Mouse (Mus musculus): ENCODE measurements at regions not wholly inside any gene's neighbourhood (a gene's known extent, or its start where the extent isn't known, plus 50 kb on each side); places are given as distances from the start of the nearest gene placed in this dataset.

GRCm38 (mm10) chr12:65325347-65325746 is 100.0 kb downstream of the Wdr20rt start:
- Histone ChIP-seq H3K27ac (no peak overlapping the region), H3K36me3 (no peaks in the 10 kb centered on the region), H3K9ac (no peak overlapping the region), H3K4me2 (no peak overlapping the region), H3K9me3 (replicated peaks) (no peaks in the 10 kb centered on the region), H3K4me1 (replicated peaks) (no peaks in the 10 kb centered on the region), H3K27me3 (no peaks in the 10 kb centered on the region), H3K4me3 (no peak overlapping the region)
- 18% methylated on average over 1 of the region's 1 CpGs for WGBS
- no peak for ATAC-seq (replicated peaks; ENCODE audit: insufficient number of reproducible peaks, insufficient read depth, low FRiP score, low read depth)

GRCm38 (mm10) chr12:65328532-65328931 is 103.2 kb downstream of the Wdr20rt start:
- H3K27ac ChIP-seq = no peak overlapping the region
- H3K4me3 ChIP-seq = no peak overlapping the region
- H3K9ac ChIP-seq = no peak overlapping the region
- no peaks in the 10 kb centered on the region for H3K27me3 ChIP-seq
- no peaks in the 10 kb centered on the region for H3K9me3 ChIP-seq (replicated peaks)
- 83% methylated on average over 5 of the region's 5 CpGs for WGBS
- H3K4me2 ChIP-seq = no peak overlapping the region
- ATAC-seq (replicated peaks; ENCODE audit: insufficient number of reproducible peaks, insufficient read depth, low FRiP score, low read depth) = no peak
- H3K4me1 ChIP-seq (replicated peaks) = no peaks in the 10 kb centered on the region
- H3K36me3 ChIP-seq = no peaks in the 10 kb centered on the region

DNA sequence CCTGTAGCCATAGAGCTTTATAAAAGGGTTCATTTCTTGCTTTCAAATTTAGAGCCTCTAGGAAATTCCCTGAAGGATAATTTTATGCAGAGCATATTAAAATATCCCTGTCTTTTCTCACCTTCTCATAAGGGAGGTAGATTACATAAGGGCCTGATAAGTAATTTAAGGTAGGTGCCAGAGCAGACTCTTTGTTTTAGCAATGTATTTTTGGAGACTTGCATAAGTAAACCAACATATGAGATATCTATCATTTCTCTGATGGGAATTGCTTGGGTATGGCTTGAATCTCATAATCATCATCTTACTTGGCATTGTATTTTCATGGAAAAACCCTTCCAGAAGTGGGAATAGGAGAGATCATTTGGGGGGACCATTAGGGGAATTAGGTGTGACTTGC is 104.4 kb downstream of the Wdr20rt start:
- Histone ChIP-seq H3K4me3 (no peak overlapping the region), H3K4me1 (replicated peaks) (no peaks in the 10 kb centered on the region), H3K9me3 (replicated peaks) (no peaks in the 10 kb centered on the region), H3K4me2 (no peak overlapping the region), H3K9ac (no peak overlapping the region), H3K27ac (no peak overlapping the region), H3K36me3 (no peaks in the 10 kb centered on the region), H3K27me3 (no peaks in the 10 kb centered on the region)
- no peak for ATAC-seq (replicated peaks; ENCODE audit: insufficient number of reproducible peaks, insufficient read depth, low FRiP score, low read depth)

DNA sequence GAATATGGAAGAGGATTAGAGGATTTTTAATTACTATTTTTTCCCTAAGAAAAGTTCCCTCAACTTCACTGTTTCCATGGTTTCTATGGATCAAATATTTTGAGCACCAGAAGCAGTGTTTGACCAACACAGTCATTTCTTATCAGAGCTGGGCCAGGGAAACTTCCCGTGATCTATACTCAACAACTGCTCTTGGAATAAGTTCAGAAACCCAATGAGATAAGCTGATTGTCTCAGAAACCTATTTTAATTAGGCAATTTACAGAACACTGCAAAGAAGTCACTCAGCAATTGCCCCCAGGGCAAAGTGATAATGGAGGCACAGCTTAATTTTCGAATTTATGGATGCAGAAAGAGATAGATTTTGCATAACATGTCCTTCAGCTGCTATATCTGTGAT is 114.7 kb downstream of the Wdr20rt start:
- no peak for ATAC-seq (replicated peaks; ENCODE audit: insufficient number of reproducible peaks, insufficient read depth, low FRiP score, low read depth)
- Histone ChIP-seq H3K4me2 (no peak overlapping the region), H3K9ac (no peak overlapping the region), H3K36me3 (no peaks in the 10 kb centered on the region), H3K27ac (no peak overlapping the region), H3K4me1 (replicated peaks) (no peaks in the 10 kb centered on the region), H3K27me3 (no peaks in the 10 kb centered on the region), H3K4me3 (no peak overlapping the region), H3K9me3 (replicated peaks) (no peaks in the 10 kb centered on the region)
- WGBS = 34% methylated on average over 2 of the region's 2 CpGs

DNA sequence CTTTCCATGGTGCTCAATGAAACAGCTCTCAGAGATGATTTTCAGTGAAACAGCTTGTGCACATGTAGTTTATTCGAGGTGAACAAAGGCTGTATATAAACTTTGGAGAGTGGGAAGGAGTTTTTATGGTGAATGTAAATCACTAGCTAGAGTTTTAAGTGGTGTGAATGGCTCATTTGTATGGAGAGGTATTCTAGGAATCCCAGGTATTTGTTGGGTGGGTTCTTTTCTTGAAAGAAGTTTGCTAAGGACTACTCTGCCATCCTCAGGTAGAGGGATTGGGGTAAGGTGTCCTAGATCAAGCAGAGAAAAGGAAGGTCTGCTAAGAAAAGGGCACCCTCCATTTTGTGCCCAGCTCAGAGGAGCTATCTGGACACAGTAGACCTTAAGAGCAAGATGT is 121.9 kb downstream of the Wdr20rt start:
- Histone ChIP-seq H3K4me2 (no peak overlapping the region), H3K27me3 (no peaks in the 10 kb centered on the region), H3K27ac (no peak overlapping the region), H3K36me3 (no peaks in the 10 kb centered on the region), H3K9ac (no peak overlapping the region), H3K9me3 (replicated peaks) (no peaks in the 10 kb centered on the region), H3K4me3 (no peak overlapping the region), H3K4me1 (replicated peaks) (no peaks in the 10 kb centered on the region)
- WGBS = 63% methylated on average over 1 of the region's 1 CpGs
- no peak for ATAC-seq (replicated peaks; ENCODE audit: insufficient number of reproducible peaks, insufficient read depth, low FRiP score, low read depth)

DNA sequence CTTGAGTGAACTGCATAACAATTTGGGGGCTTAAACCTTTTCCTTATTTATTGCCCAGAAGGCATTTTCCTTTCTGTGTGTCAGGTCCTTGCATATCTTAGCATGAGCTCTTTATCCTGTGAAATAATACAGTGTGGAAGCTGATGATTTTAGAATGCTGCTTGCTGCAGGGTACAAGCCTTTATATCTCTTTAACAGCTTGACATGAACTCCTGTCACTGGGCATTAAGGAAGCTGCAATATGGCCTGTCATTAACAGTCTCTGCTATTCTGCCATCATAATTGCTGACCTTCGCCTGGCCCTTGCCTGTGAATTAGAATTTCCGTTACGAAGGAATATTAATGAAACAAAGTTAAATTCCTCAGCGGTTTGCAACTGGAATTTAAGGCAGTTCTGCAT is 124.2 kb downstream of the Wdr20rt start:
- 82% methylated on average over 4 of the region's 4 CpGs for WGBS
- H3K27me3 ChIP-seq = no peaks in the 10 kb centered on the region

DNA sequence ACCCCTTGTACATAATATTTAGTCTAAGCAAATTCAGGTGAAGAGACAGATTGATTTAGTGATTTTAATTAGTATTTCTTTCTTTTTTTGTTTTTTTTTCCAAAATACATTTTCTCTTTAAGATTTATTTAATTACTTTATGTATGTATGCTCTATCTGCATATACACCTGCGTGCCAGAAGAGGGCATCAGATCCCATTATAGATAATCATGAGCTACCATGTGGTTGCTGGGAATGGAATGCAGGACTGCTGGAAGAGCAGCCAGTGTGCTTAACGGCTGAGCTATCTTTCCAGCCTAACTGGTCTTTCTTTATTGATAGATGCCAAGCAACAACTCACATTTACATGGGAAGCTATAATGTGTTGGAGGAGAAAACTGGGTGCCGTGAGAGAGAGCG is 138.9 kb downstream of the Wdr20rt start:
- WGBS = 65% methylated on average over 4 of the region's 4 CpGs
- H3K27me3 ChIP-seq = no peaks in the 10 kb centered on the region
- H3K36me3 ChIP-seq = no peaks in the 10 kb centered on the region
- H3K4me2 ChIP-seq = no peak overlapping the region
- no peak overlapping the region for H3K27ac ChIP-seq
- H3K4me3 ChIP-seq = no peak overlapping the region
- no peak overlapping the region for H3K9ac ChIP-seq
- H3K9me3 ChIP-seq (replicated peaks) = no peaks in the 10 kb centered on the region
- no peaks in the 10 kb centered on the region for H3K4me1 ChIP-seq (replicated peaks)
- ATAC-seq (replicated peaks; ENCODE audit: insufficient number of reproducible peaks, insufficient read depth, low FRiP score, low read depth) = no peak

More for the DNA sequence above, 124.2 kb downstream of the Wdr20rt start:
- Histone ChIP-seq H3K27ac (no peak overlapping the region), H3K9me3 (replicated peaks) (no peaks in the 10 kb centered on the region), H3K9ac (no peak overlapping the region), H3K4me3 (no peak overlapping the region), H3K36me3 (no peaks in the 10 kb centered on the region), H3K4me2 (no peak overlapping the region), H3K4me1 (replicated peaks) (no peaks in the 10 kb centered on the region)
- no peak for ATAC-seq (replicated peaks; ENCODE audit: insufficient number of reproducible peaks, insufficient read depth, low FRiP score, low read depth)

DNA sequence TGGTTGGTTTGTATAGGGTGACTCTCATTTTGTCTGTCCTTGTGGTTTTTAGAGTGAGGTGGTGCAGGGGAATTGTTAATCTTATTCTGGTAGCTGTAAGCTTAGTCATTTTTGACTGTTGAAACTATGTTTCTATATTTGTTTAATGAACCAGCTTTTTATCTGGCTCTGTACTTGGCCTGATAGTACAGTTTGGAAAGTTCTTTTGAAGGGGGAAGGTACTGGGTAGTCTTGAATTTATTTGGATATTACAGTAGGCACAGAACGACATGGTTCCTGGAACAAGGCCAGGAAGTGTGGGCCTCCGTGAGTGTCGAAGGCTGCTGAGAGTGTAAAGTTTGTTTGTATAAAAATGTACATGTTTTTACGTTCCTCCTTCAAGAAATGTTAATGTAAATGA is 142.0 kb downstream of the Wdr20rt start:
- Histone ChIP-seq H3K36me3 (no peaks in the 10 kb centered on the region), H3K4me1 (replicated peaks) (no peaks in the 10 kb centered on the region), H3K27me3 (no peaks in the 10 kb centered on the region), H3K9me3 (replicated peaks) (no peaks in the 10 kb centered on the region), H3K9ac (no peak overlapping the region), H3K27ac (no peak overlapping the region), H3K4me2 (no peak overlapping the region), H3K4me3 (no peak overlapping the region)
- 19% methylated on average over 4 of the region's 4 CpGs for WGBS
- ATAC-seq (replicated peaks; ENCODE audit: insufficient number of reproducible peaks, insufficient read depth, low FRiP score, low read depth) = no peak

DNA sequence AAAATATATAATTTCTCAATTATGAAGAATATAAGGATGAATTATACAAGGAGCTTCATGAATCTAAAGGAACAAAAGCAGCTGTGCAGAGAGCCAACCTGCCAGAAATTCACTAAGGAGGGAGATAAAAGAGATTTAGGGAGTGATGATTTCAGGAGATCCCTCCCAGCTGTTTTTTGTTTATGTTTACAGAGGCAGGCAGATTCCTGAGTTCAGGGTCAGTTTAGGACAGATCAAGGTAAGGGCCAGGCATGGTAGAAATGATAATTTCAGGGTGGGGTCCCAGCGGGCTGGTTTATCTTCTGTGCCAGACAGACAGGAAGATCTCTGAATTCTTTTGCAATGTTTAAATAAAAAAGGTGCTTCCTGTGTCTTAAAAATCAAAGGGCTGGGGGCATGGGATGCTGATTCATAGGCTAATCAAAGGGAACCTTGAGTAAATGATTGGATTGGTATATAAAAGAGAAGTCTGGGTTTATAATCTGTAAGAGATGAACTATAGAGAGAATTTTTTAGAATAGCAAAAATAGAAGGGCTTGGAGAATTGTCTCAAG is 142.6 kb downstream of the Wdr20rt start:
- Histone ChIP-seq H3K4me3 (no peak overlapping the region), H3K27me3 (no peaks in the 10 kb centered on the region), H3K4me1 (replicated peaks) (no peaks in the 10 kb centered on the region), H3K27ac (no peak overlapping the region), H3K9ac (no peak overlapping the region), H3K36me3 (no peaks in the 10 kb centered on the region), H3K9me3 (replicated peaks) (no peaks in the 10 kb centered on the region), H3K4me2 (no peak overlapping the region)
- no peak for ATAC-seq (replicated peaks; ENCODE audit: insufficient number of reproducible peaks, insufficient read depth, low FRiP score, low read depth)
- WGBS = 59% methylated on average over 1 of the region's 1 CpGs

DNA sequence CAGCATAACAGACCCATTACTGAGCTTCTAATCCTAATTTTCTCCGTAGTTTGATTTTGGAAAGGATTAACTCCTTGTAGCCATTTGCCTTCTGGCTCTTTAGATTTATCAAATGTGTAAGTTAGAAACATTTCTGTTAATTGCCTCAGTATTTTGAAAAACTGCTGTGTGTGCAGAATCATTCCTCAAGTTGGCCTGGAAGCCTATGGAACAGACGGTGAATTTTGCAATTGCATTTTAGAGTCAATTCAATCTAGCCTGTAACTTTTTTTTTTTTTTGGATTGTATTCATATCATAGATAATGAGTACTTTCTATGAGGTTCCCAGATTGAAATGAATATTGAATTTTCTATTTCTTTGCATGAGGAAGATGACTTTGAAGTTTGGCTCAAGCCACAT is 146.3 kb downstream of the Wdr20rt start:
- no peaks in the 10 kb centered on the region for H3K9me3 ChIP-seq (replicated peaks)
- H3K4me1 ChIP-seq (replicated peaks) = no peaks in the 10 kb centered on the region
- H3K27ac ChIP-seq = no peak overlapping the region
- no peak overlapping the region for H3K4me2 ChIP-seq
- H3K27me3 ChIP-seq = no peaks in the 10 kb centered on the region
- no peak overlapping the region for H3K9ac ChIP-seq
- ATAC-seq (replicated peaks; ENCODE audit: insufficient number of reproducible peaks, insufficient read depth, low FRiP score, low read depth) = no peak
- 94% methylated on average over 2 of the region's 2 CpGs for WGBS
- no peaks in the 10 kb centered on the region for H3K36me3 ChIP-seq
- H3K4me3 ChIP-seq = no peak overlapping the region

GRCm38 (mm10) chr12:65379321-65379720 is 154.0 kb downstream of the Wdr20rt start:
- H3K27me3 ChIP-seq = no peaks in the 10 kb centered on the region
- H3K36me3 ChIP-seq = no peaks in the 10 kb centered on the region
- no peak for ATAC-seq (replicated peaks; ENCODE audit: insufficient number of reproducible peaks, insufficient read depth, low FRiP score, low read depth)
- WGBS = 72% methylated on average over 1 of the region's 1 CpGs
- no peak overlapping the region for H3K4me2 ChIP-seq
- H3K4me1 ChIP-seq (replicated peaks) = no peaks in the 10 kb centered on the region
- H3K9me3 ChIP-seq (replicated peaks) = no peaks in the 10 kb centered on the region
- H3K4me3 ChIP-seq = no peak overlapping the region
- no peak overlapping the region for H3K9ac ChIP-seq
- H3K27ac ChIP-seq = no peak overlapping the region

DNA sequence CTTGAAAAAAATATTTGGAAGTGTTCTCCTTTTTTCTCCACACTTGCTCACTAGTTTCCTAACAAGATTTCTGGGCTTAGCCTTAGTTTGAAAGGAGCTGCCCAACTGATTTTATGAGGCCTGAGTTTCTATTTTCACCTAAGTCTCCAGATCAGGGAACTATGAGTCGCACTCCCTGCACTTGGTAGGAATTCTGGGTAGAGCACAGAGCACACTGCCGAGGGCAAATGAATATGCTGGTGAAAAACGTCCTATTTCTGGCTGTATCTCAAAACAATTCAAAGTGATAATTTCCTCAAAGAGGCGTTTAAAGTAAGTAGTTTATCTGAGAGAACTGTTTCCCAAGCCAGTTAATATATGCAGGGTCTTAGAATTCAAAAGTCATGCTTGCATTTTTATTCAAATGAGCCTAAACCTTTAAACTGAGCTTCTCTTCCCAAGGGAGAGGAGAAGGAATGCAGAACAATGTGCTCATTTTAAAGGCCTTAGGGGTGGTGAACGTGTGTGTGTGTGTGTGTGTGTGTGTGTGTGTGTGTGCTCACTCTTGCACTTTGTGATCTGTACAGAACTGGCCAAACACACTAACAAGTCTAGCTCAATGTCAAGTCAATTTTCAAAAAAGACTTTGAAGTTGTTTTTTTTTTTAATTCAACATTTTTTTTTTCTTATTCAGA is 156.9 kb downstream of the Wdr20rt start:
- Histone ChIP-seq H3K4me2 (no peak overlapping the region), H3K9me3 (replicated peaks) (0 out of 2 replicates have a peak, but pooled peaks cover 6% of the 10 kb centered on the region), H3K4me3 (no peak overlapping the region), H3K27me3 (no peaks in the 10 kb centered on the region), H3K4me1 (replicated peaks) (peaks cover 5% of the 10 kb centered on the region; the same call in 1 of the 2 replicates), H3K36me3 (no peaks in the 10 kb centered on the region), H3K27ac (no peak overlapping the region), H3K9ac (no peak overlapping the region)
- 36% methylated on average over 5 of the region's 5 CpGs for WGBS
- no peak for ATAC-seq (replicated peaks; ENCODE audit: insufficient number of reproducible peaks, insufficient read depth, low FRiP score, low read depth)

All from heart, embryonic 15.5 days (tissue).